Mouse (Mus musculus) kidney, adult 2 months (tissue): ENCODE measurements around the gene Arsg.
"Not testable (repeated sequence)": the region's sequence is repeated elsewhere in the genome, so short reads cannot be mapped to it uniquely, and the experiment has no call there.

ENCODE experiments used
- CTCF ChIP-seq: fragments of 200-500 bp; conservative IDR thresholded peaks from 2 replicates; pipeline ENCODE4 v1.5.1; 2011; ENCODE audit warnings: low read depth, mild to moderate bottlenecking, control low read depth, low read length, moderate library complexity, mixed read lengths; ENCODE audit not compliant: insufficient read depth, insufficient read length
- POLR2A ChIP-seq: fragments of 200-500 bp; IDR thresholded peaks from one replicate; pipeline ENCODE4 v1.6.1; 2011; ENCODE audit warnings: low read depth, low read length, control low read depth

- not testable (repeated sequence) for TF ChIP-seq POLR2A
- peak; percentile 57 for TF ChIP-seq CTCF
Measured at GRCm38 (mm10) chr11:109619055-109619454, 145.9 kb downstream of the Arsg start.
